17 mouse cellular contexts compared by ENCODE assay signal in the genomic region with DNA sequence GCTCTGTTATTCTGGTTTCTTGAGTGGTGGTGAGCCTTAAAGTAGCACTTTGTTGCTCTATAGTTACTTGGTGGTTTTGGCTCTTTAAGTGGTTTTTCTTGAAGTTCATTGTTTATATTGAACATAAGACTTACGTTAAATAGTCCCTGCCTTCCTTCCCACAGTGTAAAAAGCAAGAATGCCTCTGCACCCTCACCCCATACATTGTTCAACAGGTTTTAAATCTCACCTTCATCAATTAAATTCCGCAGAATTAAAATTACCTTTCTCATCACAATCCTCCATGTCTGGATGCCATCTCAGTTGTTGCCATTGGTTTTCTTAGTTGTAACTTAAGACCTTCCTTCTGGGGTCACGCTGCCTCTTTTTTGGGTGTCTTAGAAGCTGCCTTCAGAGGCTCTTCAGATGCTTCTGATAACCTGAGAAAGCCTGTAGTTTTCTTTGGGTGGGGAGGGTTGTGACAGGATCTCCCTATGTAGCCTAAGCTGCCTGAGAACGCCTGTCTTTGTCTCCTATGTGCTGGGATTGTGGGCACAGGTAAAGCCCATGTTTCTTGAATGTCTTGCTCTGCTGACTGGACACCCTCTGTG. TPM values are rescaled to one million over a fixed set of nuclear protein-coding genes. Genes with fewer than 3 reads are reported as not detected.
DNase-seq lines count a peak whose midpoint lies in the region; ATAC-seq and TF ChIP-seq lines count a peak whose summit lies in the region.
"Had no signal": no experiment of that assay in that cellular context is flagged by ENCODE, and none has a peak within 500 bp of the region (broad histone marks: within the 10 kb centered on the region; RNA-seq: fewer than 3 reads in every experiment).

No protein-coding gene starts in this region.

- H3K36me3 ChIP-seq in liver, embryonic 12.5 days = no peaks in the 10 kb centered on the region
- H3K36me3 ChIP-seq in liver, embryonic 11.5 days (ENCODE audit: control insufficient read depth, insufficient read depth, low read length) = no peaks in the 10 kb centered on the region
- no peaks in the 10 kb centered on the region for H3K36me3 ChIP-seq in spleen, adult 2 months (ENCODE audit: control insufficient read depth, insufficient read depth, low read length)
- H3K36me3 ChIP-seq in embryonic facial prominence, embryonic 15.5 days = no peaks in the 10 kb centered on the region
- H3K36me3 ChIP-seq: kidney, embryonic 15.5 days; neural tube, embryonic 15.5 days had no signal

- no peaks in the 10 kb centered on the region for H3K27me3 ChIP-seq in liver, embryonic 12.5 days (replicated peaks)
- H3K27me3 ChIP-seq in liver, embryonic 11.5 days (replicated peaks; ENCODE audit: control insufficient read depth, insufficient read depth, low read length) = no peaks in the 10 kb centered on the region
- no peaks in the 10 kb centered on the region for H3K27me3 ChIP-seq in spleen, adult 2 months (ENCODE audit: control insufficient read depth, insufficient read depth, low read length)
- H3K27me3 ChIP-seq in embryonic facial prominence, embryonic 15.5 days = no peaks in the 10 kb centered on the region
- H3K27me3 ChIP-seq: kidney, embryonic 15.5 days; neural tube, embryonic 15.5 days had no signal

- ATAC-seq in liver, embryonic 12.5 days = no peak
- no peak for ATAC-seq in liver, embryonic 11.5 days (replicated peaks; ENCODE audit: low FRiP score)
- 0 out of 2 replicates have a peak, but pooled peaks have one; percentile 29 for ATAC-seq in embryonic facial prominence, embryonic 15.5 days (ENCODE audit: insufficient number of reproducible peaks, low FRiP score, low TSS enrichment, low read depth)
- ATAC-seq: forebrain, embryonic 16.5 days; intestine, embryonic 16.5 days had no signal

- DNase-seq in liver, embryonic 11.5 days (ENCODE audit: low spot score) = no peak
- peak in 1 of 2 experiments; percentile 28 for DNase-seq in spleen, adult 2 months (ENCODE audit: low read depth in 1 of 2, low spot score in 2 of 2)
- no peak for DNase-seq in spleen, postnatal 10 days (ENCODE audit: low spot score in 2 of 2)
- DNase-seq in layer of hippocampus, postnatal 25 days (ENCODE audit: extremely low spot score in 1 of 2, low spot score in 1 of 2) = no peak
- no peak for DNase-seq in right cerebral cortex, postnatal 10 days (ENCODE audit: low spot score in 2 of 2)
- DNase-seq: adrenal gland, adult 2 months; cerebellum, postnatal 10 days; lung, adult 2 months; retina, postnatal 1 day had no signal

- no peak for TF ChIP-seq CTCF in spleen, adult 2 months (IDR thresholded peaks at IDR 0.05; ENCODE audit: extremely low read depth, insufficient read depth, insufficient read length, insufficient replicate concordance)

- H3K9me3 ChIP-seq in liver, embryonic 12.5 days (replicated peaks) = no peaks in the 10 kb centered on the region
- H3K9me3 ChIP-seq in liver, embryonic 11.5 days (ENCODE audit: control insufficient read depth, low read length) = no peaks in the 10 kb centered on the region
- no peaks in the 10 kb centered on the region for H3K9me3 ChIP-seq in embryonic facial prominence, embryonic 15.5 days (replicated peaks)
- H3K9me3 ChIP-seq: kidney, embryonic 15.5 days; neural tube, embryonic 15.5 days had no signal

- no peak for TF ChIP-seq POLR2A in spleen, adult 2 months (IDR thresholded peaks at IDR 0.05; ENCODE audit: low read depth, low read length)

- peak overlapping the region; percentile 55 for H3K4me2 ChIP-seq in liver, embryonic 12.5 days
- no peak overlapping the region for H3K4me2 ChIP-seq in liver, embryonic 11.5 days
- H3K4me2 ChIP-seq in embryonic facial prominence, embryonic 15.5 days (replicated peaks) = no peak overlapping the region
- H3K4me2 ChIP-seq: hindbrain, embryonic 14.5 days; kidney, embryonic 15.5 days; neural tube, embryonic 15.5 days had no signal

- H3K27ac ChIP-seq in liver, embryonic 12.5 days = peak overlapping the region; percentile 87
- no peak overlapping the region for H3K27ac ChIP-seq in liver, embryonic 11.5 days (ENCODE audit: low read depth, low read length)
- peak overlapping the region; percentile 85 for H3K27ac ChIP-seq in spleen, adult 2 months (ENCODE audit: insufficient read depth, low read length)
- H3K27ac ChIP-seq in embryonic facial prominence, embryonic 15.5 days (replicated peaks) = no peak overlapping the region
- H3K27ac ChIP-seq: hindbrain, embryonic 14.5 days; kidney, embryonic 15.5 days; macrophage; neural tube, embryonic 15.5 days had no signal

- no peak overlapping the region for H3K4me3 ChIP-seq in liver, embryonic 12.5 days
- H3K4me3 ChIP-seq in liver, embryonic 11.5 days (ENCODE audit: low read depth, low read length) = no peak overlapping the region
- no peak overlapping the region for H3K4me3 ChIP-seq in spleen, adult 2 months (ENCODE audit: extremely low read depth, insufficient read depth, insufficient read length)
- no peak overlapping the region for H3K4me3 ChIP-seq in embryonic facial prominence, embryonic 15.5 days (replicated peaks)
- H3K4me3 ChIP-seq: kidney, embryonic 15.5 days; neural tube, embryonic 15.5 days had no signal

- H3K9ac ChIP-seq in liver, embryonic 12.5 days = peak overlapping the region; percentile 50; the same call in 1 of the 2 replicates
- no peak overlapping the region for H3K9ac ChIP-seq in liver, embryonic 11.5 days (ENCODE audit: low read depth, low read length)
- H3K9ac ChIP-seq in embryonic facial prominence, embryonic 15.5 days = no peak overlapping the region
- H3K9ac ChIP-seq: hindbrain, embryonic 14.5 days; kidney, embryonic 15.5 days; neural tube, embryonic 15.5 days had no signal

- H3K4me1 ChIP-seq in liver, embryonic 12.5 days = peaks cover 82% of the 10 kb centered on the region
- H3K4me1 ChIP-seq in liver, embryonic 11.5 days (replicated peaks; ENCODE audit: control insufficient read depth, insufficient read depth, low read length) = peaks cover 38% of the 10 kb centered on the region
- no peaks in the 10 kb centered on the region; the same call in 1 of the 2 replicates for H3K4me1 ChIP-seq in spleen, adult 2 months (ENCODE audit: control insufficient read depth, insufficient read depth, insufficient read length)
- 0 out of 2 replicates have a peak, but pooled peaks cover 3% of the 10 kb centered on the region for H3K4me1 ChIP-seq in embryonic facial prominence, embryonic 15.5 days

- WGBS in liver, embryonic 12.5 days (ENCODE audit: insufficient replicate concordance) = 71% methylated on average over 4 of the region's 4 CpGs
- 79% methylated on average over 4 of the region's 4 CpGs for WGBS in liver, embryonic 11.5 days
- 85% methylated on average over 4 of the region's 4 CpGs for WGBS in spleen, adult 2 months
- WGBS in embryonic facial prominence, embryonic 15.5 days = 62% methylated on average over 4 of the region's 4 CpGs

RNA-seq across cellular contexts. Expression of gene Eipr1, which starts 57.3 kb away (rescaled TPM):
- 34.7 and 36.0 TPM in 2 replicates for polyA plus RNA-seq in liver, embryonic 12.5 days (2016; fragmentation: Nextera tagmentation; extraction: Ambion mirVana)
- polyA plus RNA-seq in liver, embryonic 11.5 days (2014; fragmentation: Nextera tagmentation; extraction: Ambion mirVana) = 39.8 and 40.0 TPM in 2 replicates
- 28.5 and 29.8 TPM in 2 replicates for polyA plus RNA-seq in spleen, adult 2 months (2012; rRNA removed)
- 31.5 and 31.6 TPM in 2 replicates for polyA plus RNA-seq in embryonic facial prominence, embryonic 15.5 days (2015; fragmentation: Nextera tagmentation; extraction: Ambion mirVana)
- total RNA-seq in layer of hippocampus, postnatal 25 days (2021) = 10 to 100 TPM; 48.8 to 52.1 TPM

RNA-seq across cellular contexts. Expression of gene Trappc12, which starts 58.6 kb away (rescaled TPM):
- 28.5 and 30.5 TPM in 2 replicates for polyA plus RNA-seq in liver, embryonic 12.5 days (2016; fragmentation: Nextera tagmentation; extraction: Ambion mirVana)
- 43.2 and 44.2 TPM in 2 replicates for polyA plus RNA-seq in liver, embryonic 11.5 days (2014; fragmentation: Nextera tagmentation; extraction: Ambion mirVana)
- 18.7 and 22.0 TPM in 2 replicates for polyA plus RNA-seq in spleen, adult 2 months (2012; rRNA removed)
- 38.1 and 42.3 TPM in 2 replicates for polyA plus RNA-seq in embryonic facial prominence, embryonic 15.5 days (2015; fragmentation: Nextera tagmentation; extraction: Ambion mirVana)
- 10 to 100 TPM; 57.9 to 59.4 TPM for total RNA-seq in layer of hippocampus, postnatal 25 days (2021)

Comparison
In these comparisons a context has a peak if more than half of its experiments do, and no peak if none do; other contexts are left out.
1. H3K27ac ChIP-seq: peak in liver, embryonic 12.5 days (single experiment) and spleen, adult 2 months (single experiment); none in liver, embryonic 11.5 days (single experiment) and embryonic facial prominence, embryonic 15.5 days (single experiment).